Mouse (Mus musculus) CH12F3 (cell line): ENCODE data around the gene Flrt1.
"Not testable (repeated sequence)": the region's sequence is repeated elsewhere in the genome, so short reads cannot be mapped to it uniquely, and the experiment has no call there.

Experiments used
- in situ Hi-C: fragments of 300-500 bp; cut with MboI; formaldehyde crosslinking; loops from 2 replicates; pipeline ENCODE4 v1.14.3; 2020; ENCODE audit warnings: low sequenced_read_pairs

Flrt1 gene

DNA sequence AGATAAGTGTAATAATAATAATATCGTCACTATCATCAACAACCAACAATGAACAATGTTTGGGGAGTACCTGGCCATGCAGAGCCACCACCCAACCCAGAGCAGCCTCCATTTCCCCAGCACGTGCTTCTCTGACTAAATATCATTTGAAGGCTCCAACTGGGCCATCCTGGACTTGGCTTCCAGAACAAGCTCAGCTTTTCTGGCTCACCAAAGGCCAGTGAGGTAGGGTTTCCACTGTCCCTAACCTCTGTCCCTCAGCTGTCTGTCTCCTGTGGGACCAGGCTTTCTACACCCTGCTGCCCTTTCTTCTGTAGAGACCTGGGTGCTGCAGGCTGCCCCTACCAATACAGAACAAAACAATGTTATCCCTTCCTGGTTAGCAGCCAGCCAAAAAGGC, 1.0 kb upstream of the Flrt1 start:
- in situ Hi-C loops, result no loop called here

DNA sequence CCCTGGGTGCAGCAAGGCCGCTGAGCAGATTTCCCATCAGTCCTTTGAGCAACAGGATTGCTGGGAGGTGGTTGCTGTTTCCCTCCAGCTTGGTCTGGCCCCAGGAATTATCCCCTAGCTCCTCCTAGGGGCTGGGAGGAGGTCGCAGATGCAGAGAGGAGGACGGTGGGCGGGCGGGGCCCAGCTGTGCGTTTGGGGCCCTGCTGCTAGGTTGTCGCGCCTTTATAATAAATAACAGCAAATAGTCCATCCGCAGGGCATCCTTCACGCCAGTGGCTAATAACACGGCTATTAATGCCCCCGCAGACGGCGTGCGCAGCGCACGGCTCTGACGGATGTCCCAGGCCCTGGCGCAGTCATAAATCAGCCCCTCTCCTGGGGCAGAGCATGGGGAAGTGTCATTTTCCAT, 1.5 kb downstream of the Flrt1 start:
- in situ Hi-C loops, result no loop called here

DNA sequence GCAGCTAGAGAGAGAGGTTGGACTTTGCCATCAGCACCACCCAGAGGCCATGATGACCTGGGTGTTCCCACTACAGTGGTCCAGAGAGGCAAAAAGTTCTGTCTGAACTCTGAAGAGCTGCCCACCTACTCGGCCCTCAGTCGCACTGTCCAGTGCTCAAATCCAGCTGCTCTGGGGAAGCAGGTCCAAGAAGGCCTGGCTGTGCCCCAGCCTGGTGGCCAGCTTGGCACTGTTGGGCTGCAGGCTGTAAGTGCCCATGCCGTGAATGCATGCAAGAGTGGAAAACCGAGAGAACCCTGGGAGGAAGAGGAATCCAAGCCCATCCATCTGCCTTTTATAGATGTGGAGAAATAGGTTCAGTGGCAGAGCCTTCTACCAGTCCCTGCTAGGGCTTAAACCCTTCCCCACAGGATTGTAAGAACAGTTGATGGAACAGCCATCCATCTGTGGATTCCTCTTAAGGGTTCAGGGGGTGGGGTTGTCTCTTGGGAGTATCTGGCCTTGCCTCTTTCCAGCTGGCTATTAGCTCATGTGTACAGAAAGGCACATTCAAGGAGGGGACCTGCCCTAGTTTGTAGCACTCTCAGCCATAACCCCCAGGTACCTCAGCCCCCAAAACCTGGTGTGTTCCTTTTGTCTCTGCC, 2.1 kb downstream of the Flrt1 start:
- in situ Hi-C loops, result no loop called here

DNA sequence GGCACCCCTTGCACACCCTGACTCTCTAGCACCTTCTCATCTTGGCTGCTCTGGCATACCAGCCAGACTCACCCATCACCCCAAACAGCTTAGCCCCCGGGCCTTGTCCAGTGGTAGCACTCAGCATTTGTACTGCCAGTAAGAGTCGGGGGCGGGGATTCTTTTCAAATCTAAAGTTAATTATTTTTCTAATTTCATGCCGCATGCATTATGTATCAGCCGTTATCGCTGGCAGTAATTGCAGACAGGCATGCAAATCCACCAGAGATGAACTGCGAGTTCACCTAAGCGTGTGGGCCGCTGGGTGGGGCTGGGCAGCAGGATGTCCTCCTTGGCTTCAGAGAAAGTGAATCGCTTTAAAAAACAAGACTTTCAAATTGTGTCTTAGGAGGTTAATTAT, 3.5 kb downstream of the Flrt1 start:
- in situ Hi-C loops, result no loop called here

DNA sequence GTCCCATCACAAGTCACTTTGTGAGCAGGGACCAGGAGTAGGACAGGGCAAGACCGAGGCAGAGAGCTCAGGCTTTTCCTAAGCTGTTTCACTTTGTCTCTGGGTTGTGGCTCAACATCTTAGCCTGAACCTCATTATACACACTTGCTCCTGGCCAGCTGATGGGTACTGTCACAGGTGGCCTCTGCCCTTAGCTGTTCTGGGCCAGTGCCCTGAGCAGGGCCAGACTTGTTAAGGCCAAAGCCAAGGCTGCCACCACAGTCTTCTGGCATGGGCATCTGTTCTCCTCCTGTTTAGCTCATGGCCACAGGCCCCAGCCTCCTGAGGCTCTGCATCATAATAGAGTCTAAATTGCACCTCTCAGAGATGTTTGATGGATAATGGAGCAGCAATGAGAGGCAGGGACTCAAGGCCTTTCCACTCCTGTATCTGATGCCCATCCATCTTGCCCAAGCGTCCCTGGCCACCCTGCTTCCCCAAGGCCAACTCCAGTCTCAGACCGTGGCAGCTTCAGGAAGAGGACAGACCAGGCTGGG, 5.8 kb downstream of the Flrt1 start:
- in situ Hi-C loops, result no loop called here

DNA sequence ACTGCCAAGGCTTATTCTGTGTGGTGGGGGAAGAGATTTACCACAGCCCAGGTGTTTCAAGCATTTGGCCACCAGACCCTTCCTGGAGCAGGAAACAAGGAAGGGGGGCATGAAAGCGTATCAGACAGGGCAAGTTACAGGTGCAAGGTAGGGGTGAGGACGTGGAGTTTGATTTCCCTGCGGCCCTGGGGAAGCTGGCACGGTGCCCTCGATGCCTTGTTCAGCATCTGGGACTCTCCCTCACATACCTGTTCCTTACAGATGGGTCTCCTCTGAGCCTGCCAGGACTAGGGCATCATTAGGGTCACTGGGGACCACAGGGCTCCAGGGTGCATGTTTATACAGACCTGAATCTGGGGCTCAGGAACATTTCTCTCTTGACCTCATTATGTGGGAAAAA, 12.8 kb downstream of the Flrt1 start:
- in situ Hi-C loops, result no loop called here

DNA sequence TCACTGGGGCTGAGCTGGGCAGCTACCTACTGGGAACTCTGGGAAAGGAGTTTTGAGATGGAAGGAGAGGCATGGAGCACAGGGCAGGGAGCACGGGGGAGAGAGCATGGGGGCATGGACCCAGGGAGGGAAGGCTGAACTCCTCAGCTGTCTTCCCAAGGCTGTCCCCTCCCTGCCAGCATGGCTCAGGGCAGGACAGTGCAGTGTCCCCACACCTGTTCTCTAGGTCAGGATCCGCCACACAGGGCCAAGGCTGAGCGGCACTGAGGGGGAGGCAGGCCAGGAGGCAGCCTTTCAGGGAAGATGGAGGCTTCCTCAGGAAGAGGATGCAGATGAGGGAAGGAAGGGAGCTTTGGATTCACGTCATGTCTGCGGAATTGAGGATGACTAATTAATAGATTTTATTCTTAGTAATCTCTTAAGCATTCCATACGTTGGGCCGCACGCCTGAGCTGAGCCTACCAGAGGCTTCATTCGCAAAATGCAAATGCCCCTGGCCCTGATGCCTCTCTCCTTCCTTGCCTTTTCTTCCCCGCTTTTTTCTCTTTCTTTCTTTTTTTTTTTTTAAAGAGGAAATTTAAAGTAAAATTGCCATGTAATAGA, 14.0 kb downstream of the Flrt1 start:
- in situ Hi-C loops, result no loop called here

DNA sequence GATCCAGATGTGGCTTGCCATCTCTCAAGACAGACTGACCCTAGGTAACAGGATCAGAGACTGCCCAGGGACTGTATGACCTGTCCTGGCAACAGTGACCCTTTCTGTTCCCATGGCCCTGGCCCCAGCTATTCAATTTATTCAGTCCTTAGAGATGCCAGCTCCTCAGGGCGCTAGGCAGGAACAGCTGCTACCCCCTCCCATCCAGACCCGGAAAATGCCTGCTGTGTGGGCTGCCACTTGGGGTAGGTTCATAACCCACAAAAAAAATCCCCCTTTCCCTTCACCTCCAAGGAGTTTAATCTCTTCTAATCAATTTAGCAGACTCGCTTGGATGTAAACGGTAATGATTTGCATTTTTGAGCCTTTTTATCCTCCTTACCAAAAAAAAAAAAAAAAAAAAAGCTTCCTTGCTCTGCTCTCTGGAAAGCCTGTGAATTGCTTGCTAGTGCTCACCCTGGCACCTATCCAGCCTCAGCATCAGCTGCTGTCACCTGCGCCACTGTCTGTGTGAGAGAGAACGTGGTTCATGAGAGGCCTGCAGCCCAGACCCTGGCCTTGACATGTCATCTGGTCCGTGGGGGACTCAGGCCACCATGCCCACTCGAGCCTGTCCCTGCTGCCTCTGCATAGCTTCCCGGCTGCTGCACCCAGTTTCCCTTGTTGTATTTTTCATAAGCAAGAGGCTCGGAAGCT, 15.0 kb downstream of the Flrt1 start:
- in situ Hi-C loops, result no loop called here

DNA sequence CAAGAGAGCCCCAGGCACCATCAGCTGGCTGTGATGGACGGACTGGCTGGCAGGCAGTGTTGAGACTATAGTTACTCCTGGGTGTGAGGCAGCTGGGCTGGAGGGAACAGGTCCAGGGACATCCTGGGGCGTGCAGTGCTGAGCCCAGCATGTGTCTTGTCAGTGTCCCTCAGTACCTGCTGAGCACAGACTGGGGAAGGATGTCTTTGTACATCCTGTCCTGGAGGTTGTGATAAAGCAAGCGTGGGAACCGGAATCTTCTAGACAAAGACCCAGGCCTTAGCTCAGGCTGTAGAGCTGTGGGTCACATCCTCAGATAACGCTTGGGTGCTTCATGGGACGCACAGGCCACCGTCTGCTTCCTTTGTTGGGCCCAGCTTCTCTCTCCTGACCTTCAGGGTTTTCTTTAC, 15.7 kb downstream of the Flrt1 start:
- in situ Hi-C loops, result no loop called here

DNA sequence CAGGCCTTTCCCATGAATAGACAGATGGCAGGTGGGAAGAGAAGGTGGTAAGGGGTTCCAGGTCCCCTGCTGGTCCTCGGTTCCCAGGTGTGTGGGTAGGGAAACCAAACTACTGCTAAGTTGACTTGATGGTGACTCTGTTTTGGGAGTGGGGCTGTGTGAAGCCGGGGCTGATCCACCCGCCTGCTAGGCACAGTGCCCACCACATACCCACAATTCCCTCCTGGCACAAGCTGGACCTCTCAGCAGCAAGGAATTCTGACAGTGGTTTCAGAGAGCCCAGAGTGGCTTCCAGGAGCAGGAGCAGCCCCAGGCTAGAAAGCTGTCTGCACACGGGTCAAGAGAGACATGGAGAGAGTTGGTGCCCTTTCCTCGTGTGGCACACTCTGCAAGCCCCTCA, 16.5 kb downstream of the Flrt1 start:
- in situ Hi-C loops, result no loop called here

DNA sequence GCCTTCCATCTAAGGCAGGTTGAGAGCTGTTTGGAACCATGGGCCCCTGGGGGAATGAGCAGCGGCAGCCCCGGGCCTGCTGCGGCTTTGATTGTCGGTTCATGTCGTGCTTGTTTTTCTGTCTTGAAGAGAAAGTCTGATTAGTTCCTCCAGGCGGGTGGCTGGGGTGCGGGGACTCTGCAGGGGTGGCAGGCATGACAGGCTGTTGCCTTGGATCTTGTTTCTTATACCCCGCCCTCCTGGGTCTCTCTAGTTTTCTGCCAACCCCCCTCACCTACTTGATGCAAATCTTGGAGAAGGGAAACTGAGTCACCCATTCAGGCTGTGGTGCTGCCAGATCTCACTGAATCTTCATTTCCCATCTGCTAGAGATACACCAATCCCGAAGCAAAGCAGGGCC, 17.0 kb downstream of the Flrt1 start:
- in situ Hi-C loops, result no loop called here

DNA sequence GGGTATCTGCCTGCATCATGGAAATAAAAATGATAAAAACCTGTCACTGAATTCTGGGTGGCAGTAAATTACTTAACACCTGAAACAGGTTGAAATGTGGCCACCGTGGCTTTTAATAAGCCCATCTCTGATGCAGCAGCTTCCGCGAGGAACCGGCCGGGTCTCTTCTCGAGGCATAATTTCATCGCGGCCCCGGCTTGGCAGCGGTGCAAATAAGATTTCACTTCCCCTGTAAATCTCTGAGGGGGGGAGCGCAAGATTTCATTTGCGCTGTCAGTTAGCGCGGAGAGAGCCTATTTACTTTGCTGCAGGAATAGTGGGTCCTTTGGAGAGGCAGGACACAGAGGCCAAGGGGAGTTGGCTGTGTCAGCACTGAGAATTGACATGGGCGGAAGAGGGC, 20.8 kb downstream of the Flrt1 start:
- in situ Hi-C loops, result no loop called here

DNA sequence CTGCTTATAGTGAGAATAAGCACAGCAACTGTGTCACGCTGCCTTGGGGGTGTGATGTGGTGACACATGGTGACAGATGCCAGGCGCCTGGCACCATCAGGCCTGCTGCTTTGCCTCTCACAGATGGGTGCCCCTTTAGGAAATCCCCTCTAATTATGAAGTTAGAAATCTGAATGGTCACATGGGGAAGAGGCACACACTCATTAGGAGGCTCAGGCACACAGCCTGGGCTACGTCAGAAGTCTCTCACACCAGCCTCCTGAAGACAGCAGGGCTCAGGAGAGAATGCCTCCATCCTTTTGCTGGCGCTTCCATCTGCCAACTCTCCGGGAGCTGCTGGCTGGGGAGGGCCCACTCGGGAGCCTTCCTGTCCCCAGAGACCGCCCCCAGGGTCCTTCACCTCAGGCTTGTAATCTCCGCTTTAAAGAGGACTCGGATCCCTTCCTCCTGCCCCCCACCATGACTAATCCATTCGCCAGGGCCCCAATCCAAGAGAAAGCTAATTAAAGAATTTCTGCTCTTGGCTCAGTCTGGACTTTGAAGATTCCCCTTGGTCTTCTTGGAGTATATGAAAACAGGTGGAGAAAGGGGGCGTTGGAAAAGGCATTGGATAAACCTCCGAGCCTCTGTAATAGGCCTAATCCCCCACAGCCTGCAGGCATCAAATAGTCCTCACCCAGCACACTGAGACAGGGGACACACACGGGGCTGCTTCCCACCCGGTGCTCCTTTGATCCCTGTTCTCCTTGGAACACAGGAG, 22.3 kb downstream of the Flrt1 start:
- in situ Hi-C loops, result no loop called here

DNA sequence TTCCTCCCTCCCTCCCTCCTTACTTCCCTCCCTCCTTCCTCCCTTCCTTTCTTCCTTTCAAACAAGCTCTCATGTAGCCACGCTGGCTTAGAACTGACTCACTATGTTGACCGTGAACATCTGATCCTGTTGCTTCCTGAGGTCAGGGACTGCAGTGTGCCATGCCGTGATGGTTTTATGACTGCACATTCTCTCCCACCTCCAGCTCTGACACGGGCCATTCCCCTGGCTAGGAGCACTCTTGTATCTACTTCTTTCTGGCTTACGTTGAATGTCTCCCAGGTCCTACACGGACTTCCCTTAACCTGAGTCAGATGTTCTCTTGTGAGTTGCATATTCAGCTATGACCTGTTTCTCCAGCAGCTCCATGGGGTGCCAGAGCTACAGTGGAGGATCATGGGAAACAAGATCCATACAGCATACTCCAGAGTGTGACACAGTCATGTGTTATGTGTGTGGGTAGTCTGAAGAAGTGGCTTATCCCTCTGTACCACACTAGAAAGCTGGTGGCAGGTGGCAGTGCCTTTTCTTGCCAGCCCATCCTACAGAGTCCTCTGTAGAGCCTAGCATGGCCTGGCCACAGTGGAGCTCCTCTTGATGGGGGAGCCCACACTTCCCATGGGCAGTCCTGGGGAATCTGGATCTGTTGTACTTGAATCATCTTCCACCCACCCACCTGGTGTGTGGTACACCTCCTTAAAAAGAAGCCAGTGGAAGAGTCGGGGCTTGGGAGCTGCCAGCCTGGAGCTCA, 23.8 kb downstream of the Flrt1 start:
- in situ Hi-C loops, result no loop called here

DNA sequence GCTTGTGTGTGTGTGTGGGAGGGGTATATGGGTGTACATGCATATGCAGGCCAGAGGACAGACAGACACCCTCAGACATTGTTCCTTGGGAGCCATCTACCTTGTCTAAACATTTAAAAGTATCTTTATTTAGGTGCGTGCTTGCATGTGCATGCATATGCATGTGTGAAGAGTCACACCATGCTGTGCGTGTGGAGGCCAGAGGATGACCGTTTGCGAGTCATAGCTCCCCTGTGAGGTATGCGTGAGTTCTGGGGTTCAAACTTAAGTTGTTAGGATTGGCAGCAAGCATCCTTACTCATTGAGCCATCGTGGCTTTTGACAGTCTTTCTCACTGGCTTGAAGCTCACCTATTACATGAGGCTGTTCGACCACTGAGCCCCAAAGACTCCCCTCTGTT, 27.3 kb downstream of the Flrt1 start:
- in situ Hi-C loops, result no loop called here

DNA sequence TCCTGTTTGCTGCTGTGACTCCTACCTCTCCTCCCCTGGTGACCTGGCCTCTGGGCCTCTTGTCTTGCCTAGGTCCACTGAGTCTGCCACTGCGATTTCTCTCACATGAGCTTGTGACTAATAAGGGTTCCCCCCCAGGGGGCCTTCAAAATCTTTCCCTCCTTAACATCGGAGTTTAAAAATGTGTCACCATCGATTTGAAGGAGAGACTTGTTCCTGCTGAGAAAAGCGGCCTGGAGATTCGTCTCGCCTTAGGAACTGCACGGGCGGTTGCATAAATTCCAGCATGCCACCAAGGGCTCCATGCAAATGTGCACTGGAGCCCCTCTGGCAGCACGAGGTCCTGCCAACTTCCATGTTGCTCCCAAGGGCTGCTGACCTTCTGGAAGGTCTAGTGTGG, 27.9 kb downstream of the Flrt1 start:
- in situ Hi-C loops, result no loop called here

DNA sequence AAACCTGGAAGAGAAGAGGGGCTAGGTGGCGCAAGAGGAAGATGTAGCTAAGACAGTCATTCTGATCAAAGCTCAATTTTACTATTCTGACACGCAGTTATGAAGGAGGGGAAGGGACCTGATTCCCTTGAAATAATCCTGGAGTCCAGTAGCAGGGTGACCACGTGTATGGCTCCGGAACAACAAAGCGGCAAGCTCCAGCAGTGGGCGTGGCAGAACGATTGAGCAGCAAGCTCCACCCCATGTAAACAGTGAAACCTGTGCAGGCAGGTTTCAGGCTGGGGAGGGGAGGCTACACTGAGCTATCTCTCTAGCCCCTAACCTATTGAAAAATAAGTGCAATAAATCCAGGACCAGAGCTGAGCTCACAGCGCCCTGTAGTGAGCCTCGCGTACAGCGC, 30.2 kb downstream of the Flrt1 start:
- in situ Hi-C loops, result not testable (repeated sequence)

DNA sequence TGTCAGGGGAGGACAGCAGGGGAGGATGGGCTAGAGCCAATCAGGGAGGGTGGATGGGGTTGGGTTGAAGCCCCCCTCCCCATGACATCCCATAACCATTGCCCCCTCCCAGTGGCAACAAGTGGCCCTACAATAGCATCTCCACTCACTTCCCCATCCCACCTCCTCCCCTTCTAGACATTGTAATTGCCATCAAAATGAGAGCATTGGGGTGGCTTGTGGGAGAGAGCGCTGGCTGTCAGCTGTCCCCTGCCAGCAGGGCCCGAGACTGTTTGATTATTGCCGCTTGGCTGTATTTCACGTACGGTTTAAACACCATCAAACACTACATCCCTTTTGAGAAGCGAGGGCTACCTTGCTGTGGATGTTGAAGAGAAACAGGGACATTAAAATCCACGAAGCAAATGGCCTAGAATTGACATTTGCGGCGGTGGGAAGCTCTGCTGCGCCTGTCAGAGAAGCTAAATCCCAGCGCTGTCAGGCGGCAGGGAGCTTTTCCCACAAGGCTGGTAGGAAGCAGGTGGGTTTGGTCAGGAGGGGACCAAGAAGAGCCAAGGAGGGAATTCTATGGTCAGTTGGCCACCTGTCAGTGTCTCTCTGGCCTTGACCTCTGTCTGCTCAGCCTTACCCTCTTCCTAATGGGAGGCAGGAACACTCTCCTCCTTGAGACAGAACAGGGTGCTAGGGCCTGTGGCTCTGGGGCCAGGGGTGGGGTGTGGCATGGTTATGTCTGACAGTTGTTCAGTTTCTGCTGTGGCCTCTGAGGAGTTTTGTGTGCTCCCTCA, 31.3 kb downstream of the Flrt1 start:
- in situ Hi-C loops, result no loop called here

DNA sequence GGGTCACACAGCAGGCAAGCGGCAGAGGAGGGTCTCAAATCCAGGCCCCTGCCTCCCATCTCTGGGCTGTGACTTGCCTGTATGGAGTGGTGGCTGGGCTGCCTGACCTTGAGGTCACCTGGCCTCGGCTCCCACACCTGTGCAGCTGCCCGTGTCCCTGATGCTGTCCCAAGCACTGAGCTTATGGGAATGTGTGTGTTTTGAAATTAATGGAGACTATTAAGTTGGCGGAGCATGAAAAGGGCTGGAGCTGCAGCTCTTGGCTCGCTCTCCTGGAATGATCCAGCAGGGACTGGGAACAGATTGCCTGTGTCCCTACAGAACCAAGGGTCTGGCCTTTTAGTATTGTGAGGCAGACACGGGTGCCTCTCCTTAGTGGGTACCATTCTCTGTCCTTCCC, 33.3 kb downstream of the Flrt1 start:
- in situ Hi-C loops, result no loop called here

DNA sequence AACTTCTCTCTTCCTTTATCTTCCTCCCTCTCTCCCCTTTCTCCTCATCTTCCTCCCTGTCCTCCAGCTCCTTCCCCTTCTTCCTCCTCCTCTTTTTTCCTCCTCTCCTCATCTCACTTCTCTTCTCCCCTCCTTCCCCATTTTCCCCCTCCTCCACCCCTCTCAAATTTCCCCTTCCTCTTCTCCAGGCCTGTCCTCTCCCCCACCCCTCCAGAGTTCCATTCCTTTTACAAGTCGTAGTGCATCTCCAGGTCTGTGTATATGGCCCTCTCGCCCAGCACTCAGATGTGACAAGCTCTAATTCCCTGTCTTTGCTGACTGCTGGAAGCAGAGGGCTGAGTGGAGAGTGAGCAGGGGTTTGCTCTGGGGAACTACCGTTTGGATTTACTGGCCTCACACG, 34.8 kb downstream of the Flrt1 start:
- in situ Hi-C loops, result no loop called here
